Mouse (Mus musculus) E14TG2a.4 (cell line): ENCODE measurements around the gene Naa40.

Experiments
- CTCF ChIP-seq: conservative IDR thresholded peaks from 2 replicates; pipeline ENCODE4 v1.5.1; 2014; ENCODE audit warnings: low read length
- NANOG ChIP-seq: IDR thresholded peaks from 2 replicates; pipeline ENCODE4 v1.6.1; 2014; ENCODE audit warnings: borderline replicate concordance, low read length, mixed read lengths
- POU5F1 ChIP-seq: IDR thresholded peaks from 2 replicates; pipeline ENCODE4 v1.6.1; 2014; ENCODE audit warnings: low read length, borderline replicate concordance

GRCm38 (mm10) chr19:7234537-7235221 is 6.3 kb downstream of the Naa40 start:
- TF ChIP-seq CTCF (peak; percentile 81), NANOG (no peak), POU5F1 (no peak)
